Mouse (Mus musculus) hindbrain, embryonic 15.5 days (tissue): ENCODE data around the gene Nos3. TPM values are rescaled to one million over a fixed set of nuclear protein-coding genes. Genes with fewer than 3 reads are reported as not detected.

Experiments used
- ATAC-seq: fragments of 200-750 bp; cut with Nextera tagmentation; 2 replicates; pipeline ENCODE4 v1.8.0; 2017; ENCODE audit warnings: low read depth, moderate number of reproducible peaks, moderate TSS enrichment; ENCODE audit not compliant: low FRiP score
- H3K27ac ChIP-seq: fragments of 300-500 bp; sonication (generic); replicated peaks from 2 replicates; pipeline ENCODE4 v1.5.1; 2015; ENCODE audit warnings: mild to moderate bottlenecking, inconsistent platforms
- H3K27me3 ChIP-seq: fragments of 300-500 bp; sonication (generic); 2 replicates; pipeline ENCODE4 v1.6.1; 2015; ENCODE audit warnings: control low read depth, inconsistent platforms
- H3K36me3 ChIP-seq: fragments of 300-500 bp; sonication (generic); 2 replicates; pipeline ENCODE4 v1.6.1; 2015; ENCODE audit warnings: control low read depth, inconsistent platforms
- H3K4me1 ChIP-seq: fragments of 300-500 bp; sonication (generic); replicated peaks from 2 replicates; pipeline ENCODE4 v1.6.1; 2015; ENCODE audit warnings: control low read depth, inconsistent platforms
- H3K4me2 ChIP-seq: fragments of 300-500 bp; sonication (generic); 2 replicates; pipeline ENCODE4 v1.6.1; 2015; ENCODE audit warnings: moderate library complexity, mild to moderate bottlenecking, inconsistent platforms
- H3K4me3 ChIP-seq: fragments of 300-500 bp; sonication (generic); 2 replicates; pipeline ENCODE4 v1.5.1; 2015; ENCODE audit warnings: mild to moderate bottlenecking, inconsistent platforms
- H3K9ac ChIP-seq: fragments of 300-500 bp; sonication (generic); 2 replicates; pipeline ENCODE4 v1.6.1; 2015; ENCODE audit warnings: inconsistent platforms
- H3K9me3 ChIP-seq: fragments of 300-500 bp; sonication (generic); 2 replicates; pipeline ENCODE4 v1.6.1; 2016; ENCODE audit warnings: control low read depth, inconsistent platforms
- WGBS: fragments of 180-500 bp; shearing (Covaris S2); methylation state at CpG from one replicate; pipeline ENCODE4 v1.1.7; 2015; 5-methylcytosine and 5-hydroxymethylcytosine counted together
- polyA plus RNA-seq: library from polyadenylated mRNA; unstranded; fragments of >200 nt; fragmentation: Nextera tagmentation; extraction: Ambion mirVana; gene quantifications from 2 replicates; pipeline ENCODE4 v1.2.1, GENCODE M21; 2015

Nos3 gene
- polyA plus RNA-seq, 1 experiment from 2014 or later, result 10.7 TPM

DNA sequence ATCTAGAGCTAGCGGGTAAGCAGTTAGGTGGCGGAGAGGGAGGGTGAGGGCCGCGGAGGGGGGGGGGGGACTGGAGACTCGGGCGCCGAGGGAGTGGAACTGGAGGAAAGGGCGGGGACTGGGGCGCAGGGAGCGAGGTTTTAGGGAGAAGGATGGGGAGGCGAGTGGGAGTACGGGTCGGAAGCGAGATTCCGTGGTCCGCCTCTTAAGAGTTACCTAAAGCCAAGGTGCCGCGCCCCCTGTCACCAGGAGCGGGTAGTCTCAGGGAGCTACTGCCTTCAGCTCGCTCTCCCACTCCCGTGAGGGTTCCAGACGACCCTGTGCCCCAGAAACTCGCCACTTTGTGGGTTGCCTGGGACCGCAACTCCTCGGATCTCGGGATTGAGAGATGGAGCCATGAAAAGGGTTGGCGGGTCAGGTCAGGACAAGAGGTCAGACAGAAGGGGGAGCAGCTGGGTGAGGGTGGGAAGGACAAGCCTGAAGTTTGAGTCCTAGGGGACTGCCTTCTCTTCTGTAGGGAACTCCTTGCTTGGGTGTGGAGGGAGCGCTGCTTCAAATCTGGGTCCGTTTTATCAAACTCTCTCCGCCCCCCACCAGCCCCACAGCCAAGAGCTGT, 60.9 kb downstream of the Nos3 start:
- peaks cover 4% of the 10 kb centered on the region; the same call in 1 of the 2 replicates for H3K27me3 ChIP-seq
- H3K4me3 ChIP-seq, result peak overlapping the region; percentile 62
- H3K9ac ChIP-seq, result peak overlapping the region; percentile 59
- under 1% methylated on average over 25 of the region's 30 CpGs for WGBS
- ATAC-seq, result no peak
- no peaks in the 10 kb centered on the region for H3K36me3 ChIP-seq
- no peaks in the 10 kb centered on the region for H3K9me3 ChIP-seq
- H3K4me2 ChIP-seq, result peak overlapping the region; percentile 72
- H3K4me1 ChIP-seq, result peaks cover 58% of the 10 kb centered on the region
- H3K27ac ChIP-seq, result peak overlapping the region; percentile 90

- Histone ChIP-seq H3K4me1 (peaks cover 58% of the 10 kb centered on the region), H3K36me3 (no peaks in the 10 kb centered on the region), H3K9me3 (no peaks in the 10 kb centered on the region), H3K4me2 (peak overlapping the region; percentile 72), H3K27ac (no peak overlapping the region), H3K4me3 (peak overlapping the region; percentile 62), H3K27me3 (peaks cover 4% of the 10 kb centered on the region; the same call in 1 of the 2 replicates), H3K9ac (peak overlapping the region; percentile 59; the same call in 1 of the 2 replicates)
- 4% methylated on average over 10 of the region's 10 CpGs for WGBS
- no peak for ATAC-seq
These were observed 61.4 kb downstream of the Nos3 start for GRCm38 (mm10) chr5:24426037-24426432.

DNA sequence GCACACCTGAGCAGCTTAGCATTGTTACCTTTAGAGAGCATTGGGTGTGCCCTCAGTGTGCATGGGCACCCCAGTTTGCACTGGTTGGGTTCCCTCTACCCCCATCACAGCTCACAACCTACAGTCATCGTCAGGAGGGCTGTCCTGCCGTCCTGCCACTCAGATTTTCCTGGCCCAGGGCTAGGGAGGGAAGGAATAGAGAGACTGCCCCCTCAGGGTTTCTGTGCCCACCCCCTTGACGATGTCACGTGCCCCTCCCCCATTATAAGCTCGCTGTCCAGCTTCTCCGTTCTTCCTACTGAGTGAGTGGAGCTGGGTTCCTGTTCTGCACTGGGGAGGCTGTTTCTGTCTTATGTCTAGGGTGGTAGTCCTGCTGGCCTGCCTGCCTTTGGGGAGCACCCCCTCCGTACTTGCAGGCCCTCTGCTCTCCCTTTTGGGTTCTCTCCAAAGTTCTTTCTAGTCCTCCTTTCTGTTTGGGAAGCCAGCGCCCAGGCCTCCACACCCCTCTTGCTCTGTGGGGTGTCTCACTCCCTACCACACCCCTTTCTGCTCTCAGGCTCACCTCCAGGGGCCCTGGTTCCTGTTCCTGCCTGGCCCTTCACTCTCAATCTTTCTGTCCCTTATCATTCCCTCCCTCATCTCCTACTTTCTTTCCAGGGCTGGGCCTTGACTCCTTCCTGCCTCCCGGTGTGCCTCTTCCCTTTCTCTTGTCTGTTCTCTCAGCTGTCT, 62.1 kb downstream of the Nos3 start:
- H3K4me3 ChIP-seq, result no peak overlapping the region
- H3K9ac ChIP-seq, result no peak overlapping the region

GRCm38 (mm10) chr5:24427285-24427633, 62.6 kb downstream of the Nos3 start:
- Histone ChIP-seq H3K9me3 (no peaks in the 10 kb centered on the region), H3K27ac (no peak overlapping the region), H3K4me1 (peaks cover 51% of the 10 kb centered on the region), H3K4me3 (no peak overlapping the region), H3K36me3 (no peaks in the 10 kb centered on the region), H3K4me2 (peak overlapping the region; percentile 72), H3K9ac (no peak overlapping the region), H3K27me3 (peaks cover 4% of the 10 kb centered on the region; the same call in 1 of the 2 replicates)
- ATAC-seq, result no peak
- 20% methylated on average over 12 of the region's 12 CpGs for WGBS

More for the DNA sequence above, 62.1 kb downstream of the Nos3 start:
- Histone ChIP-seq H3K9me3 (no peaks in the 10 kb centered on the region), H3K4me1 (peaks cover 57% of the 10 kb centered on the region), H3K36me3 (no peaks in the 10 kb centered on the region), H3K27me3 (peaks cover 4% of the 10 kb centered on the region; the same call in 1 of the 2 replicates), H3K27ac (no peak overlapping the region), H3K4me2 (peak overlapping the region; percentile 72)
- 15% methylated on average over 9 of the region's 9 CpGs for WGBS
- ATAC-seq, result no peak

DNA sequence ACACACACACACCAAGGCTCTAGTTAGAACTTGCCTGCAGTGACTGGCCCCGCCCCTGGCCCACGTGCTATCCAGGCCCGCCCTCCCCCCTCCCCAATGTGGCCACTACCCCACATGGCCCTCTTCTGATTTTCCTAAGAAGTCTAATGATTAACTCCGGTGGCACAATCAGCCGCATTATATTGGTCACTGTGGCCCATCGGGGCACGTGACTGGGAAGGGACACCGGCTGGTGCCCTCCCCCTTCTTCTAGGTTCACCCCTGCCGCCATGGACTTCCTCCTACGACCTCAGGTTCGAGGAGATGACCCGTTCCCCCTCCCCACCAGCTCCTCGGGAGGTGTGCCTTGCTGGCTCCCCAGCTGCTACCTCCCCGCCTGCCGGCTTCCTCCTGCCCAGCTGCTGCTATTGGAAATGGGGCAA, 63.4 kb downstream of the Nos3 start:
- Histone ChIP-seq H3K27ac (no peak overlapping the region), H3K36me3 (no peaks in the 10 kb centered on the region; the same call in 1 of the 2 replicates), H3K4me3 (no peak overlapping the region), H3K4me2 (peak overlapping the region; percentile 23), H3K27me3 (peaks cover 4% of the 10 kb centered on the region; the same call in 1 of the 2 replicates), H3K9me3 (no peaks in the 10 kb centered on the region), H3K9ac (no peak overlapping the region), H3K4me1 (peaks cover 44% of the 10 kb centered on the region)
- no peak for ATAC-seq
- 8% methylated on average over 15 of the region's 15 CpGs for WGBS

- no peaks in the 10 kb centered on the region for H3K9me3 ChIP-seq
- H3K4me3 ChIP-seq, result no peak overlapping the region
- peak overlapping the region; percentile 23 for H3K4me2 ChIP-seq
- H3K36me3 ChIP-seq, result no peaks in the 10 kb centered on the region; the same call in 1 of the 2 replicates
- H3K27ac ChIP-seq, result no peak overlapping the region
- H3K27me3 ChIP-seq, result peaks cover 4% of the 10 kb centered on the region; the same call in 1 of the 2 replicates
- no peak overlapping the region for H3K9ac ChIP-seq
- peaks cover 43% of the 10 kb centered on the region for H3K4me1 ChIP-seq
- ATAC-seq, result no peak
- WGBS, result 15% methylated on average over 8 of the region's 9 CpGs
These were observed 64.0 kb downstream of the Nos3 start for GRCm38 (mm10) chr5:24428596-24428995.

GRCm38 (mm10) chr5:24433993-24434392, 69.4 kb downstream of the Nos3 start:
- H3K27me3 ChIP-seq, result no peaks in the 10 kb centered on the region
- H3K9ac ChIP-seq, result no peak overlapping the region
- no peaks in the 10 kb centered on the region for H3K4me1 ChIP-seq
- H3K27ac ChIP-seq, result no peak overlapping the region
- no peak overlapping the region for H3K4me3 ChIP-seq
- H3K36me3 ChIP-seq, result no peaks in the 10 kb centered on the region; the same call in none of the 2 replicates
- 90% methylated on average over 8 of the region's 8 CpGs for WGBS
- no peak overlapping the region for H3K4me2 ChIP-seq
- no peaks in the 10 kb centered on the region for H3K9me3 ChIP-seq
- ATAC-seq, result no peak

Other genes starting within 250 kb of the Nos3 start
- 12.8 and 13.8 TPM in 2 replicates for gene Nupl2, start 199.8 kb upstream of the Nos3 start, polyA plus RNA-seq
- gene Kcnh2, start 13.2 kb upstream of the Nos3 start, polyA plus RNA-seq, result 13.0 and 17.9 TPM in 2 replicates
- gene Atg9b, start 27.3 kb downstream of the Nos3 start, polyA plus RNA-seq, result 2.9 and 3.6 TPM in 2 replicates
- gene Abcb8, start 28.9 kb downstream of the Nos3 start, polyA plus RNA-seq, result 49.7 and 56.5 TPM in 2 replicates
- 0.88 and 1.4 TPM in 2 replicates for gene Asic3, start 48.6 kb downstream of the Nos3 start, polyA plus RNA-seq
- 115 and 123 TPM in 2 replicates for gene Cdk5, start 58.7 kb downstream of the Nos3 start, polyA plus RNA-seq
- gene Slc4a2, start 59.0 kb downstream of the Nos3 start, polyA plus RNA-seq, result 25.1 and 26.8 TPM in 2 replicates
- gene Fastk, start 80.5 kb downstream of the Nos3 start, polyA plus RNA-seq, result 96.8 and 113 TPM in 2 replicates
- gene Tmub1, start 83.0 kb downstream of the Nos3 start, polyA plus RNA-seq, result 55.1 and 64.2 TPM in 2 replicates
- gene Agap3, start 87.4 kb downstream of the Nos3 start, polyA plus RNA-seq, result 112 and 124 TPM in 2 replicates
- 6.8 and 8.8 TPM in 2 replicates for gene Gbx1, start 162.4 kb downstream of the Nos3 start, polyA plus RNA-seq
- gene Asb10, start 176.2 kb downstream of the Nos3 start, polyA plus RNA-seq, result 0.14 and 0.26 TPM in 2 replicates
- gene 4931409K22Rik, start 192.0 kb downstream of the Nos3 start, polyA plus RNA-seq, result 0.10 and 0.18 TPM in 2 replicates
- 78.7 and 82.1 TPM in 2 replicates for gene Abcf2, start 212.7 kb downstream of the Nos3 start, polyA plus RNA-seq
- gene Chpf2, start 221.9 kb downstream of the Nos3 start, polyA plus RNA-seq, result 18.7 and 19.0 TPM in 2 replicates